Mouse (Mus musculus): ENCODE measurements around the gene Ppp1r9b. TPM values are rescaled to one million over a fixed set of nuclear protein-coding genes. Genes with fewer than 3 reads are reported as not detected.
A peak's percentile ranks its signal among the peaks of the same experiment; 100 is the strongest.
"Not testable (repeated sequence)": the region's sequence is repeated elsewhere in the genome, so short reads cannot be mapped to it uniquely, and the experiment has no call there.

The Ppp1r9b gene
- total RNA-seq (2017), result 145 and 164 TPM in 2 replicates

- peak; percentile 59 for ATAC-seq (replicated peaks; ENCODE audit: low read depth, poor library complexity, severe bottlenecking)
These were observed at the start of gene Ppp1r9b for GRCm38 (mm10) chr11:94990749-94991577. Ppp1r9b (plus strand) TSS chr11:94991035.

- no peak for ATAC-seq (replicated peaks; ENCODE audit: low read depth, poor library complexity, severe bottlenecking)
These were observed 49.7 kb upstream of the Ppp1r9b start for GRCm38 (mm10) chr11:94941121-94941520.

- ATAC-seq (replicated peaks; ENCODE audit: low read depth, poor library complexity, severe bottlenecking), result no peak
These were observed 49.1 kb upstream of the Ppp1r9b start for GRCm38 (mm10) chr11:94941776-94942175.

- ATAC-seq (replicated peaks; ENCODE audit: low read depth, poor library complexity, severe bottlenecking), result peak; percentile 39; the same call in 1 of the 2 replicates
These were observed 48.4 kb upstream of the Ppp1r9b start for GRCm38 (mm10) chr11:94942282-94943023.

GRCm38 (mm10) chr11:94943054-94943453, 47.8 kb upstream of the Ppp1r9b start:
- ATAC-seq (replicated peaks; ENCODE audit: low read depth, poor library complexity, severe bottlenecking), result no peak

GRCm38 (mm10) chr11:94944295-94944694, 46.5 kb upstream of the Ppp1r9b start:
- ATAC-seq (replicated peaks; ENCODE audit: low read depth, poor library complexity, severe bottlenecking), result no peak

- peak; percentile 48; the same call in 1 of the 2 replicates for ATAC-seq (replicated peaks; ENCODE audit: low read depth, poor library complexity, severe bottlenecking)
These were observed 45.6 kb upstream of the Ppp1r9b start for GRCm38 (mm10) chr11:94945236-94945635.

- no peak for ATAC-seq (replicated peaks; ENCODE audit: low read depth, poor library complexity, severe bottlenecking)
These were observed 38.7 kb upstream of the Ppp1r9b start for GRCm38 (mm10) chr11:94952169-94952568.

GRCm38 (mm10) chr11:94955103-94955502, 35.7 kb upstream of the Ppp1r9b start:
- no peak for ATAC-seq (replicated peaks; ENCODE audit: low read depth, poor library complexity, severe bottlenecking)

GRCm38 (mm10) chr11:94957693-94958064, 33.2 kb upstream of the Ppp1r9b start:
- ATAC-seq (replicated peaks; ENCODE audit: low read depth, poor library complexity, severe bottlenecking), result no peak

GRCm38 (mm10) chr11:94958065-94958858, 32.6 kb upstream of the Ppp1r9b start:
- ATAC-seq (replicated peaks; ENCODE audit: low read depth, poor library complexity, severe bottlenecking), result 0 out of 2 replicates have a peak, but pooled peaks have one; percentile 29

GRCm38 (mm10) chr11:94962534-94963101, 28.2 kb upstream of the Ppp1r9b start:
- ATAC-seq (replicated peaks; ENCODE audit: low read depth, poor library complexity, severe bottlenecking), result no peak

GRCm38 (mm10) chr11:94967419-94967818, 23.4 kb upstream of the Ppp1r9b start, which contains the start of gene Hils1:
Hils1 (plus strand) TSS chr11:94967593.
- ATAC-seq (replicated peaks; ENCODE audit: low read depth, poor library complexity, severe bottlenecking), result no peak

GRCm38 (mm10) chr11:94968187-94968586, 22.6 kb upstream of the Ppp1r9b start:
- ATAC-seq (replicated peaks; ENCODE audit: low read depth, poor library complexity, severe bottlenecking), result no peak

- ATAC-seq (replicated peaks; ENCODE audit: low read depth, poor library complexity, severe bottlenecking), result not testable (repeated sequence)
These were observed 21.1 kb upstream of the Ppp1r9b start for GRCm38 (mm10) chr11:94969709-94970108.

- peak; percentile 48 for ATAC-seq (replicated peaks; ENCODE audit: low read depth, poor library complexity, severe bottlenecking)
These were observed 20.5 kb upstream of the Ppp1r9b start for GRCm38 (mm10) chr11:94970210-94970943.

GRCm38 (mm10) chr11:94971895-94972615, 18.8 kb upstream of the Ppp1r9b start:
- ATAC-seq (replicated peaks; ENCODE audit: low read depth, poor library complexity, severe bottlenecking), result 0 out of 2 replicates have a peak, but pooled peaks have one; percentile 24

- no peak for ATAC-seq (replicated peaks; ENCODE audit: low read depth, poor library complexity, severe bottlenecking)
These were observed 17.9 kb upstream of the Ppp1r9b start for GRCm38 (mm10) chr11:94972887-94973286.

- no peak for ATAC-seq (replicated peaks; ENCODE audit: low read depth, poor library complexity, severe bottlenecking)
These were observed 17.5 kb upstream of the Ppp1r9b start for GRCm38 (mm10) chr11:94973313-94973712.
